Mouse (Mus musculus): ENCODE data around the gene Rps2. TPM values are rescaled to one million over a fixed set of nuclear protein-coding genes. Genes with fewer than 3 reads are reported as not detected.
A peak's percentile ranks its signal among the peaks of the same experiment; 100 is the strongest.

Gene Rps2
- total RNA-seq, 1 experiment from 2014 or later: 669 TPM

DNA sequence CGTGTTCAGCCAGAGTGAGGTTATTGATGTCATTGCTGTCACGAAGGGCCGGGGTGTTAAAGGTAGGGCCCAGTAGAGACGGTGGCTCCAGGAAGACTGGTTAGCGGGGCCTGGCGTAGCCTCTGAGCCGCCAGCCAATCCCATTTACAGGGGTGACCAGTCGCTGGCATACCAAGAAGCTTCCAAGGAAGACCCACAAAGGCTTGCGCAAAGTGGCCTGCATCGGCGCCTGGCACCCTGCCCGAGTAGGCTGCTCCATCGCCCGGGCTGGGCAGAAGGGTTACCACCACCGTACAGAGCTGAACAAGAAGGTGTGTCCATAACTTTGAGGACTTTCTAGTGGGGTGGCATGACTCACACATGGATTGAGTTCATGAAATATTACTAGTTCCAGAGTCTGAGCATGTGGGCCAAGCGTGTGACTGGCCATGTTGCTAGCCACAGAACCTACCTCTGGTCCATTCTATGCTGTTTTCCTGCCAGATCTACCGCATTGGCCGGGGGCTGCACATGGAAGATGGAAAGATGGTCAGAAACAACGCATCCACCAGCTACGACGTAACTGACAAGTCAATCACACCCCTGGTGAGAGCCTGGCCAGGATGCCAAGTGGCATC, 15.6 kb downstream of the Rps2 start:
- no peak for DNase-seq

DNA sequence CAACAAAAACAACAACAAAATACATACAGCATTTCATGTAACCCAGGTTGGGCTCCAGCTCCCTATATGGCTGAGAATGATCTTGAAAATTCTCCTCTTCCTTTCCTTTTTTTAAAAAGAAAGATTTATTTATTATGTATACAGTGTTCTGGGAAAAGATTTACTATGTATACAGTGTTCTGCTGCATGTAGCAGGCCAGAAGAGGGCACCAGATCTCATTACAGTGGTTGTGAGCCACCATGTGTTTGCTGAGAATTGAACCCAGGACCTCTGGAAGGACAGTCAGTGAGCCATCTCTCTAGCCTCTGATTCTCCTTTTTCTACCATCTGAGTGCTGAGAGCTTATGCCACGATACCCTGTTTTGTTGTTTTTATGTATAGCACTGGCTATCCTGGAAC, 16.6 kb downstream of the Rps2 start:
- no peak for DNase-seq

DNA sequence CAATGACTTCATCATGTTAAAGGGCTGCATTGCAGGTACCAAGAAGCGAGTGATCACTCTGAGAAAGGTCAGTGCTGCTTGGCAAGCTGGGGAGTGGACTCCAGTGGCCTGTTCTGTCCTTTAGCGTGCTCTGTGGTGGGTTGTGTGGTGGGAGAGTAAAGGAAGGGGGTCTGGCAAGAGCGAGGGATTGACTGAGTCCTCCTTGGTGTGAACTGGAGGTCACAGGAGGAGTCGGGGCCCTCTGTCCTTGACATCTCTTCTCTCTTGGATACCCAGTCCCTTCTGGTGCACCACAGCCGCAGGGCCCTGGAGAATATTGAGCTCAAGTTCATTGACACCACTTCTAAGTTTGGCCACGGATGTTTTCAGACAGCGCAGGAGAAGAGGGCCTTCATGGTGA, 17.5 kb downstream of the Rps2 start:
- no peak for DNase-seq

DNA sequence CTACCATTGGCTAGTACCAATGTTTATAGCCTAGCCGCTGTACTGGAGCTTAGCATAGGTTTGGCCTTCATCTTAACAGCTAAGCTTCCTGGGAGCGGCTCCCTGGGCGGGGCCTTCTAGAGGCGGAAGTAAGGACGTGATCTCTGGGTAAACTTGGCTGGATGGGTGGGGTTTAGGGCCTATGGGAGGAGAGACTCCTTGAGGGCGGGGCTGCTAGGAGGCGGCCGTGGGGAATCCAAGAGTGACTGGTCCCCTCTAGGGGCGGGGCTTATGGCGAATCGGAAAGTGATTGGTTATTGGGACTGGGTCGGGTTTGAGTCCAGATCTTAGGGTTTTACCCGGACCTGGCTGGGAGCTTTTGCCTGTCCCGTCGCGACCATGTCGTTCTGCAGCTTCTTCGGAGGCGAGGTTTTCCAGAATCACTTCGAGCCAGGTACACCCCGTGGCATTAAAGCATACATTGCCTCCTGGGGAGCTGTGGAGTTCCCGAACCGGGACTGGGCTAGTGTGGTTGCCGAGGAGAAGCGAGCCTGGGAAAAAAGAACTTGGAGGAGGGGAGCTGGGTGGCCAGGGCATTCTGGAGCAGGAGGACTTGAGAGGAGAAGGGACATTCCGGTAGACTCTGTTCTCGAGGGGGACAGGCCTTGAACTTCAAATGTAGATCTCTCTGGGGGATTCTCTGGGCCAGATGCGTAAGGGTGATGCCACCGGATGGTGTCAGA, 18.6 kb downstream of the Rps2 start, which contains the start of gene Msrb1:
Msrb1 (plus strand) TSS at position 313 of the 722 bp plus-strand sequence.
- peak; percentile 92 for DNase-seq

DNA sequence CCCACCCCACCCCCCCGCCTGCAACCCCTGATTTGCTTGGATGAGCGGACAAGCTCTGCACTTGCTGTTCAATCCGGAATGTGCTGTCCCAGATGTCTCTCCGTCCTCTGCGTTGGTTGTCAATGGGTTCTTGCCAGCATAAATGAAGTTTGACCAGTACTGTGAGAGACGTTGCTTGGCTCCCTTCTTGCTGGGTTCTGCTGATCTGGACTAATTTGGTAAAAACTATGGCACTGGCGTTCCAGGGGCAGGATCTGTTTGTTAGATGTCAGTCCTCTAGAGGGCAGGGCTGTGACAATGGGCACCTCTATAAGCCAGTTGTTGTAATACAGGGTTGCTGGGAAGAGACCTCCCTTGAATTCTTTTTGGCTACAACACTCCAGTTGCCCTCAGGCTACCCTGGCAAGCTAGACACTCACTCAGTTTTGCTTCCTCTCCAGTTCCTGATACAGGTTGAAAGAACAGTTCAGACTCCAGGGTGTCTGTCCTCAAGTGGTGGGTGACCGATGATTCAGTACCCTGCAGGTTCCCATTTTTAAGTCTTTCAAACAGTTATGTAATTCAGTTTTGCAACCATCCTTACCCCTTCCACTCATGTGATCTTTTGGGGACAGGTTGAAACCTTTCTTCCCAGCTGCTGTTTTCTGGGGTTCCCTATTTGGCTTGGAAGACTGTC, 19.4 kb downstream of the Rps2 start:
- no peak for DNase-seq

DNA sequence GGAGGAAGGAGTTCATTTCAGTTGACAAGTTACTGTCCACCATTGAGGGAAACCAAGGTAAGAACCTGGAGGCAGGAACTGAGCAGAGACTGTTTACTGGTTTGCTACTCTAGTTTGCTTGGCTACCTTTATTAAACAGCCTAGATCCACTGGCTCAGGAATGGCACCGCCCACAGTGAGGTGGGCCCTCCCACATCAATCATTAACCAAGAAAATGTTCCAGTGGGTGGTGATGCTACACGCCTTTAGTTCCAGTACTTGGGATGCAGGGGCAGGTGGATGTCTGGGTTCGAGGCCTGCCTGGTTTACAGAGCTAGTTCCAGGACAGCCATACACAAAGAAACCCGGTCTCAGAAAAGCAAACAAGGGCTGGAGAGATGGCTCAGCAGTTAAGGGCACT, 20.3 kb downstream of the Rps2 start:
- no peak for DNase-seq

DNA sequence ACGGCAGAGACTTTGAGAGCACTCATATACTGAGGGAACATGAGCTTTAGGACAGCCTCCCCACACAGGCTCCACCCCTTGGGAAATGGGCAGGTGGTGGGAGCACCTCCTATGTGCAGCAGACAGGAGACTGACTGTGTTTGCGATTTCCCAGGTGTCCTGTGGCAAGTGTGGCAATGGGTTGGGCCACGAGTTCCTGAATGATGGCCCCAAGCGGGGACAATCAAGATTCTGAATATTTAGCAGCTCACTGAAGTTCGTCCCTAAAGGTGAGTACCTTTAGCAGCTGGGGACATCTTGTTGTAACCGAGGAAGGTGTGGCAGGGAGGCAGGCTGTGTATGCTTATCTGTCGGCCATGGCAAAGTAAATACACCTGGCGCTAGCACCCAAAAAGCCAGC, 22.0 kb downstream of the Rps2 start:
- no peak for DNase-seq

DNA sequence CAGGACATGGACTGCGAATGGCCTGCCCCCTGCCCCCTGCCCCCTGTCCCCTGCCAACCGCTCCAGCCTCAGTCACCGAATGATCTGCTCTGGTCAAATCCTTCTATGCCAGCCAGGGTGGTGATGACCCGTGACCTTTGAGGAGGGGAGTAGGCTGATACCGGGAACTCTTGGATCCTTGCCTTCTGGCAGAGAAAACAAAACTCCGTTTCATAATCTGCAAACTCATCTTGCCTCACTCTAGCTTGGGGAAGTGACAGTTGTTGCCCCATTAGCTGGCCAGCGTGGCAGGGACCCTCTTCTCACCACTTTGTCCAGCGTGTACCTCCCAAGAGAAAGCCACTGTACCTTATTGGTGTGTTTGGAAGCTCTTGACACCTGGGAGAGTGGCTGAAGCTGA, 24.4 kb downstream of the Rps2 start:
- no peak for DNase-seq

DNA sequence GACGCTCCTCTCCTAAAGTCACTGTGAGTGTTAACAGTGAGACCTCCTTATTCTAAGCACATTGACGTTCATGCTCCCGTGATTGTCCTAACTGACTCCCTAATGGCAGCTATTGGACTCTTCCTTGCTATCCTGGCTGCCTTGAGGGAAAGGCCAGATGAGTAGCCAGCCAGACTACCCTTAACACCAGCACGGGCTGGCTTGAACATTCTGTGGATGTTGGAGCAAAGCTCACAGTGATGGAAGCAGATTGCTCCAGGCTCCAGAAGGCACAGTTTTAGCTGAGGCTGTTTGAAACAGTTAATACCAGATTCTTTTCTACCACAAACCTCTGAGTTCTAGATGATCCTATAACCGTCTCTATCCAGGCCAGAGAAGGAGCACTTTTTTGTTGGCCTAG, 26.0 kb downstream of the Rps2 start:
- no peak for DNase-seq

DNA sequence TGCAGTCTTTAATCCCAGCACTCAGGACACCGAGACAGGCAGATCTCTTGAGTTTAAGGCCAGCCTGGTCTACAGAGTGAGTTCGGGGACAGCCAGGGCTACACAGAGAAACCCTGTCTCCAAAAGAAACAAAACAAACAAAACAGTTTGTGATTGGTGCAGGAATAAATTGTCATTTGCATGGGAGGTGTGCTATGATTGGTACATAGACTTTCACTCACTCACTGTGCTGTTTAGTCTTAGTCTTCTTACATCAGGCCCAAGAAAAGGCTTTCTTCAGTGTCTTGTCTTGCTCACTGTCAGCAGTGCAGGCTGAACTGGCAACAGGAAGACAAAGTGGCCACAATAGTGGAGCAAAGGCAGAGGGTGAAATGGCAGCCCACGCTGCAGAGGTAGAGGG, 26.5 kb downstream of the Rps2 start:
- no peak for DNase-seq

DNA sequence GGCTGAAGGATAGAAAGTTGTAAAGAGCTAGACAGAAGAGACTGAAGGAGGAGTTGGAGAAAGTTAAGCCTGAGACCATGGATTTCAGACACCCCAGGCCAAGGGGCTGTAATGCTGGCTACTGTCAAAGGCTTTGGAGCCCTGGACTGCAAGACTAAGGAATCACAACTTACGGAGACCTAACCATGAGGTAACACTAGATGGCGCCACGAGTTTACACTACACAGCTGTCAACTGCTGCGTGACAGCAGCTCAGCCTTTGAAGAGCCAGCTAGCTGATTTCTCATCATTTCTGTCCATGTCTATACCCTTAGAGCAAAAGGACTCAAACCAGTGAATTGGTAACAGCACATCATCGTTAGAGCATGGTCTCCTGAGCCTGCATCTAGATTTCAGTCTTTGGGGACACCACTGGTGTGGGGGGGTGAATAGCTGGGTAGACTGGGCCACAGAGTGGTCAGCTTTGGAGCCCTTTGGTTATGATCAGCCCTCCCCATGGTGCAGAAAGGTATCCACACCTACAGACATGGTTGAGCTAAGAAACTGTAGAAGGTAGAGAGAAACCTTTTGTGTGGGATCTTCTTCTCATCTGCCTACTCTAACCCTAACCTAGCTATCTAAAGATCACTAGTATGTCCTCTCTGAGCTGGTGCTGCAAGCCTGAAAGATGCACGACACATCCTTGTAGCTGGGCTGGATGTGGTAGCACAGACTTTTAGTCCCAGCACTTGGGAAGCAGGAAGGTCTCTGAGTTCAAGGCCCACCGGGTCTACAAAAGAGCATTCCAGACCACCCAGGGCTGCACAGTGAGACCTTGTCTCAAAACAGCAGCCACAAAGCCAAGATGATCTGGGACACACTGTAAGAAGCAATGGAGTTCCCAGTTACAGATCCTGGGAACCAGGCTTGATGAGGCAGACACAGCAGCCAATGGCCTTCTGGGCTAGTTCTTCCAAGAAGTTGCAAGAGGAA, 27.9 kb downstream of the Rps2 start:
- DNase-seq: peak; percentile 76

DNA sequence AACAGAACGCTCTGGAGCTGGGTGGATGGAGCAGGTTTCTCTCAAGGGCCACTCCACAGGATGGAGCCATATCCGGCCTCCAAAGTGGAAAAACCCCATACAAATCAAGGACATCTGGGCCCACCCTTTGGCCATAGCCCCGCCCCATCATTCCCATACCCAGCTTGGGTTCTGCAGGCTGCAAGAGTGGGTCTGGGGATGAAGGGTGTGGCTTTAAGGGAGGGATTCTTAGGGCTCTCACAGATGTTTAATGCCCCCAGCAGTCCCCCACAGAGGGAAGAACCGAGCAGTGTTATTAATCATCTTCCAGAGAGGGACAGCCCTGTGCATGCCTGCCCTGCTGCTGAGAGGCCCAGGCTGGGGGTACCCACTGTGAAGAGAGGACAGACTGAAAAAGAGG, 29.1 kb downstream of the Rps2 start:
- DNase-seq: no peak

DNA sequence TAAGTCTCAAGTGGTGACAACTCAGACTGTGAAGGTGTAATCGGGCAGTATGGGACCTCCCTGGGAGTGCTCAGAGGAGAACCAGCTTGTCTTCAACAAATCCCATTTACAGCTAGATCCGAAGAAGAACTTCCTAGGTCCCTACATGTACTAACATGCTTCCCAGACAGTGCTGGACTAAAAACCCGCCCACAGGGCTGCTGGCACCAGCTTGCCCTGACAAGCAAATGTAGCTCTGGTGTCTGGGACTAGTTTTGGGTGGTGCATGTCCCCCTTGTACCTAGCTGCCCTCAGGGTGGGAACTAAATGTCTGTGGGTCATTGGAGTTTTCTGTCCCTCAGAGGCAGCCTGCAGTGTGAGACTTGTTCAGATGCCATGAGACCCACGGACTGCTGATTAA, 33.6 kb downstream of the Rps2 start:
- no peak for DNase-seq

DNA sequence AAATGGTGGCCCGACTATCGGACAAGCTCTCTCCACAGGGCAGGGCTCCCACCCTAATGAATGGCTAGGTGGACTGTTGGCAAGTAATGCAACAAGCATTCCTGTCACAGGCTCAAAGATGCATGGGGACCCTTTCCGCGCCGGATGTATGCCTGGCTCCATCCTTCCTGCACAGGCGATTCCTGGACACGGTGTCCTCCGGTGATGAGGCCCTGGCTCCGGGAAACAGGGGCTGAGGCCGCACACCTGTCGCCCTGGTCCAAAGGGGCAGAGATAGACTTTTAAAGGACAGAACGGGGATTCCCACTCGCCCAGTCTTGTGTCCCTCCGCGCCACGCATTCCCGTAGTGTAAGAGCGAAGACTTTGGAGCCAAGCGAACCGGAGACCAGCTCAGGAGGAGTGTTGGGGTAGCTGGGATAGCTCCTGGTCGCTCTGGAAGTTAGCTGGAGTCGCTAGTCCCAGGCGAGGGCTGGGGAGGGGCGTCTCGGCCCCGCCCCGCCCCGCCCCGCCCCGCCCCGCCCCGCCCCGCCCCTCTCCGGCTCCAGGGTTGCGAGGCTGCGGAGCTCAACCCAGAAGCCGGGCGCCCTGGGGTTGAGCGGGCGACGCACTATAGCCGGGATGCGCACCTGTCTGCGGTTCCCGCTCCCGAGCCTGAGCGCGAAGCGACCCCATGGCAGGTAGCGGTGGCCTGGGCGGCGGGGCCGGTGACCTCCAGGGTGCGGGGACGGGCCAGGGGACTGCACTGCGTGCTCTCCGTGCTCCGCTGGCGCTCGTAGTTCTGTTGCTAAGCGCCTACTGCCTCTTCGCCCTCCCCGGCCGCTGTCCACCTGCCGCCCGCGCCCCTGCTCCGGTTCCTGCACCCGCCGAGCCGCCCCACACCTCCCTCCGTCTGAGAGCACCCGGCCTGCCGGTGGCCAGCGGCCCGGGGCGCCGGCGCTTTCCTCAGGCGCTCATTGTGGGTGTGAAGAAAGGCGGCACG, 34.8 kb downstream of the Rps2 start, which contains the start of gene Hs3st6:
Hs3st6 (plus strand) TSS at position 574 of the 980 bp plus-strand sequence.
- peak; percentile 49 for DNase-seq

DNA sequence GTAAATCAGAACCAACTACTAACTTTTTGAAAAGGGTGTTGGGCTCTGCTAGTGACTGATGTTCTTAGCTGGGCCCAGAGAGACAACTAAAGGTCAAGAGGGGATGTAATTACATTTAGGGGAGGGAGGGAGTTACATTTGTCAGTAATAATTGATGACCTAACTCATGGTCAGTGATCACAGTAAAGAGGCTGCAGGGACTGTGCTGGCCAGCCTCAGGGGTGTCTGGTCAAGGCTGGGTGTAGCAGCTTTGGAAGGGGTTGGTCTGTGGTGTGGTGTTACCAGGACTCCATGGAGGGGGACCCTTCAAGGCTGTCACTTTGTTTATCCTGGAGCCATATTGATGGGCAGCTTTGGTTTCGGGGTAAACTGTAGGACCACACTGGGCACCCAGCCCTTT, 39.5 kb downstream of the Rps2 start:
- DNase-seq: no peak

DNA sequence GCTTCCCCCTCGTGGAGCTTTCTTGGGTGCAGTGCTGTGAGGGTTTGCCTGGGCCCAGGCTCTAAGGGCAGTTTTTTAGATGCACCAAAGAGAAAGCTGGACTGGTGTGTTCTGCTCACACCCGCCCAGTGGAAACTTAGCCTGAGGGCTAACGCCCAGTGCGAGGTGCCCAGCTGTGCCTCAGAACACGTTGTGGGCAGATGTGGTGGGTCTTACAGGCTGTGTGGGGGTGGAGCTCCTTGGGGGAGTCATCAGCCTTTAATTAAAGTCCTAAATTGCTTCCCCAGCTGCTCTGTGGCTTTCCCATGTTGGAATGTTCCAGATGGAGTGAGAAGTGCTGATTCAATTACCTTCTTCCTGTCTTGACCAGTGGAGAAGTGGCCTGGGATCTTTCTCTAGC, 43.2 kb downstream of the Rps2 start:
- DNase-seq: no peak

DNA sequence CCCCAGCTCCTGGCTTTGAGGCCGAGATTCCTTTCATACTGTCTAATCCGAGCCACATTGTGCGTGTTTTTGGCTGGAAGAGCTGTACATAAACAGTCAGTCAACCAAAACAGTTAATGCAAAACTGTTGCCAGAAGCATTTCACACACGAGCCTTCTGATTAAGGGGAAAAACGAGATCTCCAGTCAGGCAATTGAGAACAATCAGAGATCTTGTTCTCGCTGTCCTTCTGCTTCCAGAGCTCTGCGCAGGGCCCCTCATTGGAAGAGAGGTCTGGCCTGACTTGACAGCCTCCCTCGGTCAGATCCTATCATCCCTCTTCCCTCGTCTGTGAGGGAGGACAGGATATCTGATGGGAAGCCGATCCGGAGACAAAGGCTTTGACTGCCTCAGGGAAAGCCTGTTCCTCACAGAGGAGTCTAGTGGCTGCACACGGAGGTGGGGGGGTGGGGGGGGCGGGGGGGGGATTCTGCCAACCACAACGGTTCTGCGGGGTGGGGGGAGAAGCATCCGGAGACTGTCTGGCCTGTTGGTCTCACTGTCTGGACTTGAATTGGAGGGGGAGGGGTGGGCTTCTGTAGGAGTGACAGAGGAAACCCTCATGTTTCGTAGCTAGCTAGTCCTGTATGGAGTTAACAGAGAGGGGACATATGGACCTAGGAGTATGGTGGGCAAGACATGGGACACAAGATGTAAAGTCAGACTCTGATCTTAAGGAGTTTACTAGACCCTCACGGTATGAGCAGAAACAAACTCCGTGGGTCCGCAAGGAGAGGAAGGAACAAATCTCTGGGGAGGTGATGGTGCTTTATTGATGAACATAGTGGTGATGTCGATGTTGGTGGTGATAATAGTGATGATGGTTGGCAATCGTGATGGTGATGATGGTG, 47.3 kb downstream of the Rps2 start:
- DNase-seq: no peak

DNA sequence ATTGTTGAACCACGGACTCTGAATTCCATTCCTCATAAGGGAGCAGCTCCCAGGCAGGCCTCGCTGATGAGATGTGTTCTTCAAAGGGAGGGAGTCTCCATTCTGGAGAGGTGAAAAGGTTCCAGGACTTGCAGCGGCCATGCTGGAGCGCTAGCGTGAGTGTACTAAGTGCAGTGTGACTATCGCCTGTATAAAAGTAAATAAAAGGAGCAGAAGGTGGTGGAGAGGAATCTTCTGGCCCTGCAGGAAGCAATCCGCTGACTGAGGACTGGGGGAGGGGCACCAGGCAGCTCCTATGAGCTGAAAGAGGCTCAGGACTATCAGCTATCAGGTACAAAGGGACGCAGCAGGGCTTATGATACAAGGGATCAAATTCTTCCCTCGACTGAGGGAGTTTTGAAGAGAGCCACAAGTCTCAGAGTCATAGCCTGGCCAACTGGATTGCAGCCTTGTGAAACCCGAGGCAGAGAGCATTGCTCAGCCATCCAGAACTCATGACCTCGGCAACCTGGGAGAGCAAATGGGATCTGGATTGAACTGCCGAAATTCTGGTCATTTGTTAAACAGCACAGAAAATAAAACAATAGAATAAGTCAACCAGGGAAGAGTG, 48.5 kb downstream of the Rps2 start:
- no peak for DNase-seq

DNA sequence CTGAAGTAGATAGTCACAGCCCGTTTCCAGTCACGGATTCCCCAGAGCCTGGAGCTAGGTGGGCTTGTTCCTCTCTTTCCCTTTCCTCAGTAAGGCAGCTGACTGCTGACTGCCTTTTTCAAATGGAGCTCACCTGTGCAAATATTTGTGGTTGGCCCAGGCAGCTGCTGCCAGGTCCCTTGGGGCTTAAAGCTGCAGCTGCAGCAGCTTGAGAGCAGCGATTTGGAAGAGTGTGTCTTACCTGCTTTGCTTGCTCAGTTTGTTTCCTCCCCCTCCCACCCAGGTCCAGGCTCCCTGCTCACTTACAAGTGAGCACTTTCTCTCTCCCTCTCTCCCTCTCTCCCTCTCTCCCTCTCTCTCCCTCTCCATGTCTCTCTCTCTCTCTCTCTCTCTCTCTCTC, 51.2 kb downstream of the Rps2 start:
- DNase-seq: no peak

All from adrenal gland, postnatal 25 days (tissue).